Mouse (Mus musculus): ENCODE measurements at regions not wholly inside any gene's neighbourhood (a gene's known extent, or its start where the extent isn't known, plus 50 kb on each side); places are given as distances from the start of the nearest gene placed in this dataset.

DNA sequence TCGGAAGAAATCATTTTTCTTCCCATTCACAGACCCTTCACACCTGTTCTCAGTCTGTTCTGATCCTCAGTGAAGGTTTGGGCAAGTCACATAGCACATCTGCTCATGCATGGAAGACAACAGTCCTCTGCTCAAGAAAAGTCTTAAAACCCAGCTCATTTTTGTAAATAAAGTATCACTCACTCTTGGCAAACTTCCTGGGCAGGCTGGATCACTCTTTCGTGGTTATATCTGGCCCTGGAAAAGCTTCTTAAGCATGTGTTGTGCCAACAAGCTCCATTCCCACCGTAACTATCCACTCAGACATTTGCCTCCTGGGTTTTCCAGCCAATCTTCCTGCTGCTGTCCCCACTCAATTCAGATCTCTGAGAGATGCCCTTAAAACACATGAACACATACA, 103.2 kb upstream of the Cep85l start:
- WGBS, result 22% methylated on average over 3 of the region's 3 CpGs
- Histone ChIP-seq H3K4me3 (replicated peaks; ENCODE audit: insufficient read depth, low read depth, low read length) (no peak overlapping the region), H3K4me1 (ENCODE audit: control insufficient read depth, insufficient read depth, low read length) (no peaks in the 10 kb centered on the region), H3K27me3 (ENCODE audit: control insufficient read depth, insufficient read depth, low read length) (no peaks in the 10 kb centered on the region), H3K27ac (ENCODE audit: insufficient read depth, low read length) (no peak overlapping the region)
- no peak for DNase-seq
- TF ChIP-seq POLR2A (IDR thresholded peaks at IDR 0.05; ENCODE audit: borderline replicate concordance, insufficient read depth, low read length), result no peak
- no peak for TF ChIP-seq CTCF (IDR thresholded peaks at IDR 0.05; ENCODE audit: borderline replicate concordance, insufficient read depth, low read depth, low read length)

DNA sequence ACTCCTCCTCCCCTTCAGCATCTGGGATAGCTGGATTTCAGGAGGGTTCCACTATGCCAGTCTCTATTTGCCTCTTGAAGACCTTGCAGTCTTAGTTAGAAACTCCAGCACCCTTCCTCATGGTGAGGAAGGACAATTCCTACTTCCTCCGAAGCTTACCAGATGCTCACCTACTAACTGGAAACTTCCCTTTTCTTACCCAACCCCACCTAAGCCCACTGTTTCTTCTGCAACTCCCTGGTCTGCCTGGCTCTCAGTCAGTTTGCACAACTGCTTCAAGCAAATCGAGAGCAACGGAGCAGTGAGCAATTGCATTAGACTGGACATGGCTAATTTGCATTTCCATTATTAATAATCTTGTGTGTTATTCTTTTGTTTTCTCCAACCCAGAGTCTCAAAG, 90.5 kb upstream of the Cep85l start:
- no peak overlapping the region for H3K27ac ChIP-seq (ENCODE audit: insufficient read depth, low read length)
- H3K4me3 ChIP-seq (replicated peaks; ENCODE audit: insufficient read depth, low read depth, low read length), result no peak overlapping the region
- TF ChIP-seq CTCF (IDR thresholded peaks at IDR 0.05; ENCODE audit: borderline replicate concordance, insufficient read depth, low read depth, low read length), result no peak
- H3K4me1 ChIP-seq (ENCODE audit: control insufficient read depth, insufficient read depth, low read length), result no peaks in the 10 kb centered on the region
- no peak for DNase-seq
- H3K27me3 ChIP-seq (ENCODE audit: control insufficient read depth, insufficient read depth, low read length), result no peaks in the 10 kb centered on the region
- 59% methylated on average over 3 of the region's 3 CpGs for WGBS

DNA sequence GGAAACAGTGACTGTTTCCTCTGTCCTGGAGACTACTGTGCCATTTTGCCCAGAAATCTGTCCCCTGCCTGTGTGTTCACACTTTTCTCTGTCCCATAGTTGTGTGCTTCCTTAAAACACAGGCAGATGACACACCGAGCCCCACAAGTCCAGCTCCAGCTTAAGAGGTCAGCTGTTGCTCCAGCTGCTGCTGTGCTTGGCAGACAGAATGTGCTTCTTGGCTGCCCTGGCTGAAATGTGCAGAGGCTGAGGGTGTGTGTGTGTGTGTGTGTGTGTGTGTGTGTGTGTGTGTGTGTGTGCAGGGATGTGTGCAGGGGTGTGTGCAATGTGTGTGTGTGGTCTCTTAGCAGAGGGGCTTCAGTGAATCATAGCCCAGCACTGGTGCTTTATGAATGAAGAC, 89.9 kb upstream of the Cep85l start:
- TF ChIP-seq CTCF (IDR thresholded peaks at IDR 0.05; ENCODE audit: borderline replicate concordance, insufficient read depth, low read depth, low read length), result no peak
- no peak for TF ChIP-seq POLR2A (IDR thresholded peaks at IDR 0.05; ENCODE audit: borderline replicate concordance, insufficient read depth, low read length)
- Histone ChIP-seq H3K27ac (ENCODE audit: insufficient read depth, low read length) (no peak overlapping the region), H3K4me3 (replicated peaks; ENCODE audit: insufficient read depth, low read depth, low read length) (no peak overlapping the region), H3K4me1 (ENCODE audit: control insufficient read depth, insufficient read depth, low read length) (no peaks in the 10 kb centered on the region), H3K27me3 (ENCODE audit: control insufficient read depth, insufficient read depth, low read length) (no peaks in the 10 kb centered on the region)
- no peak for DNase-seq
- WGBS, result 6% methylated on average over 1 of the region's 1 CpGs

DNA sequence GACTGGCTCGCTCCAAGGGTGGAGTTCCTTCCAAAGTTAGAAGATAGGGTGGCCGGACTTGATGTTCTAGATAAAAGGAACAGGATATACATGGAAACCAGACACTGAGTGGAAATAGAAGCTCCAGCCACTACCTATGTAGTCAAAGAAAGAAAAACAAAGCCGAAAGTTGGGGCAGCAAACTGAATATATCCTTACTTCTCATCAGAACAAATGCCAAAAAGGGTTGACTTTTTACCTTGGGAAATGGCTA, 88.5 kb upstream of the Cep85l start:
- H3K27ac ChIP-seq (ENCODE audit: insufficient read depth, low read length), result no peak overlapping the region
- WGBS, result 96% methylated on average over 3 of the region's 3 CpGs

GRCm38 (mm10) chr10:53467472-53468292, 87.9 kb upstream of the Cep85l start:
- H3K4me1 ChIP-seq (ENCODE audit: control insufficient read depth, insufficient read depth, low read length), result no peaks in the 10 kb centered on the region
- no peak overlapping the region for H3K27ac ChIP-seq (ENCODE audit: insufficient read depth, low read length)
- no peak for DNase-seq
- 70% methylated on average over 3 of the region's 3 CpGs for WGBS
- no peak overlapping the region for H3K4me3 ChIP-seq (replicated peaks; ENCODE audit: insufficient read depth, low read depth, low read length)
- no peak for TF ChIP-seq POLR2A (IDR thresholded peaks at IDR 0.05; ENCODE audit: borderline replicate concordance, insufficient read depth, low read length)
- no peak for TF ChIP-seq CTCF (IDR thresholded peaks at IDR 0.05; ENCODE audit: borderline replicate concordance, insufficient read depth, low read depth, low read length)
- H3K27me3 ChIP-seq (ENCODE audit: control insufficient read depth, insufficient read depth, low read length), result no peaks in the 10 kb centered on the region

More for the DNA sequence above, 88.5 kb upstream of the Cep85l start:
- H3K27me3 ChIP-seq (ENCODE audit: control insufficient read depth, insufficient read depth, low read length), result no peaks in the 10 kb centered on the region
- H3K4me3 ChIP-seq (replicated peaks; ENCODE audit: insufficient read depth, low read depth, low read length), result no peak overlapping the region
- no peak for TF ChIP-seq POLR2A (IDR thresholded peaks at IDR 0.05; ENCODE audit: borderline replicate concordance, insufficient read depth, low read length)
- TF ChIP-seq CTCF (IDR thresholded peaks at IDR 0.05; ENCODE audit: borderline replicate concordance, insufficient read depth, low read depth, low read length), result no peak
- H3K4me1 ChIP-seq (ENCODE audit: control insufficient read depth, insufficient read depth, low read length), result no peaks in the 10 kb centered on the region
- no peak for DNase-seq

DNA sequence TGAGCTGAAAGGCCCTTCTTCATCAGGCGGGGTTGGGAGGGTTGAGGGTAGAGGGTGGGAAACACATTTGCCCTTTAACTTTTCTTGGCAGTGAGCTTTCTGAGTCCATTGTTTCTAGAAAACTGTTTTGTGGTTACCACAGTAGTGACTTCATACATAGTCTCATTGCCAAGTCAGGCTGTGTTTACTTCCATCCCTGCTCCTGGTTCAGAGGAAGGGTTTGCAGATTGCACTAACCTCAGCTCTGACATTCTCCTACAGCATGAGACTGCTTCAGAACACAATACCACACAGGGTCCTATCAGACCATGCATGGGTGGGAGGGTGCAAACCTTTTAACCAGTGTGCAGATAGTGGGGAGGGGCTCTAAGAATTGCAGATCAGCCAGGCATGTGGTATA, 87.1 kb upstream of the Cep85l start:
- DNase-seq, result no peak
- Histone ChIP-seq H3K27ac (ENCODE audit: insufficient read depth, low read length) (no peak overlapping the region), H3K4me3 (replicated peaks; ENCODE audit: insufficient read depth, low read depth, low read length) (no peak overlapping the region), H3K4me1 (ENCODE audit: control insufficient read depth, insufficient read depth, low read length) (no peaks in the 10 kb centered on the region), H3K27me3 (ENCODE audit: control insufficient read depth, insufficient read depth, low read length) (no peaks in the 10 kb centered on the region)
- TF ChIP-seq CTCF (IDR thresholded peaks at IDR 0.05; ENCODE audit: borderline replicate concordance, insufficient read depth, low read depth, low read length) (no peak), POLR2A (IDR thresholded peaks at IDR 0.05; ENCODE audit: borderline replicate concordance, insufficient read depth, low read length) (no peak)
- 61% methylated on average over 1 of the region's 1 CpGs for WGBS

DNA sequence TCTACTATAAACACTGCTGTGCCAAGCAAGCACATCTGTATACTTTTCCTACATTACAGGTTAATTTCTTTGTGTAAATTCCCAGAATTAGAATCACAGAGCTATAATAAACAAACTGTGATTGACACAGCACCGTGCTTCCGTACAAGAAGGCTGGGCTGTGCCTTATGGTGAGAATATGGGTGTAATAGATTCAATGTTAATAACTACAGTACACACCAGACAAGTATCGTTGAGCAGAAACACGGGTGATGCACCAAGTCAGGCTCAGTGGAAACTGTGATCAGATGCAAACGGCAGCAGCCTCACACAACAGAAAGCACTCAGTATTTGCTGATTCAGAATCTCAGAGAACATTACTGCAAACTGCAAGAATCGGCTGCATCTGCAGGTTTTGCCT, 86.5 kb upstream of the Cep85l start:
- TF ChIP-seq CTCF (IDR thresholded peaks at IDR 0.05; ENCODE audit: borderline replicate concordance, insufficient read depth, low read depth, low read length), result no peak
- TF ChIP-seq POLR2A (IDR thresholded peaks at IDR 0.05; ENCODE audit: borderline replicate concordance, insufficient read depth, low read length), result no peak
- no peak for DNase-seq
- Histone ChIP-seq H3K27ac (ENCODE audit: insufficient read depth, low read length) (no peak overlapping the region), H3K27me3 (ENCODE audit: control insufficient read depth, insufficient read depth, low read length) (no peaks in the 10 kb centered on the region), H3K4me1 (ENCODE audit: control insufficient read depth, insufficient read depth, low read length) (no peaks in the 10 kb centered on the region), H3K4me3 (replicated peaks; ENCODE audit: insufficient read depth, low read depth, low read length) (no peak overlapping the region)
- WGBS, result 84% methylated on average over 6 of the region's 6 CpGs

DNA sequence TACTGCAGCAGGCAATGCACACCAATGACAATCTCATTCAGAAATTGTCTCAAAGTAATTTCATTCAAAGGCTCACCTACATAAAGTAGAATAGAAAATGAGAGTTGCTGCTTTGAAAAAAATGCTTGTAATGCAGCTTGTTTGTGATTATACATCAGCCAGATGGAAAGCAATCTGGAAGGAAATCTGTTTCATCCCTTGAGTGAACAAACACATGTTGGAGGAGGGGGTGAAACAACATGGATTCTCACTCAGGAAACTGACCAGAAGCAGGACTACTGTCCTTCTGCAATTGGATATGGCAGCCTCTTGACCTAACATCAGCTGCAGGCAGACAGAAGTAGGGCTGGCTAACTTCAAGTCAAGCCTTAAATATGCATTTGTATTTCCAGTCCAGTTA, 84.8 kb upstream of the Cep85l start:
- H3K4me3 ChIP-seq (replicated peaks; ENCODE audit: insufficient read depth, low read depth, low read length), result no peak overlapping the region
- no peaks in the 10 kb centered on the region for H3K4me1 ChIP-seq (ENCODE audit: control insufficient read depth, insufficient read depth, low read length)
- DNase-seq, result no peak
- no peaks in the 10 kb centered on the region for H3K27me3 ChIP-seq (ENCODE audit: control insufficient read depth, insufficient read depth, low read length)
- no peak for TF ChIP-seq POLR2A (IDR thresholded peaks at IDR 0.05; ENCODE audit: borderline replicate concordance, insufficient read depth, low read length)
- no peak for TF ChIP-seq CTCF (IDR thresholded peaks at IDR 0.05; ENCODE audit: borderline replicate concordance, insufficient read depth, low read depth, low read length)
- no peak overlapping the region for H3K27ac ChIP-seq (ENCODE audit: insufficient read depth, low read length)

All from cerebellum, adult 2 months (tissue).